Mouse (Mus musculus) E14TG2a.4 (cell line): Measurements from ENCODE around the gene Psg18.
A peak's percentile ranks its signal among the peaks of the same experiment; 100 is the strongest.
"Not testable (repeated sequence)": the region's sequence is repeated elsewhere in the genome, so short reads cannot be mapped to it uniquely, and the experiment has no call there.

Source experiments
- H3K27me3 ChIP-seq: 2 replicates; pipeline ENCODE4 v1.6.1; 2014; ENCODE audit warnings: low read length, control low read depth; ENCODE audit not compliant: insufficient read depth
- H3K36me3 ChIP-seq: 2 replicates; pipeline ENCODE4 v1.6.1; 2014; ENCODE audit warnings: low read length, control low read depth; ENCODE audit not compliant: insufficient read depth
- H3K4me1 ChIP-seq: replicated peaks from 2 replicates; pipeline ENCODE4 v1.6.1; 2014; ENCODE audit warnings: low read depth, low read length, control low read depth
- H3K4me3 ChIP-seq: replicated peaks from 2 replicates; pipeline ENCODE4 v1.5.1; 2014; ENCODE audit warnings: mild to moderate bottlenecking, low read length
- H3K9me3 ChIP-seq: 2 replicates; pipeline ENCODE4 v1.6.1; 2014; ENCODE audit warnings: low read length, control low read depth
- CTCF ChIP-seq: conservative IDR thresholded peaks from 2 replicates; pipeline ENCODE4 v1.5.1; 2014; ENCODE audit warnings: low read length
- NANOG ChIP-seq: IDR thresholded peaks from 2 replicates; pipeline ENCODE4 v1.6.1; 2014; ENCODE audit warnings: borderline replicate concordance, low read length, mixed read lengths
- POU5F1 ChIP-seq: IDR thresholded peaks from 2 replicates; pipeline ENCODE4 v1.6.1; 2014; ENCODE audit warnings: low read length, borderline replicate concordance

The Psg18 gene

DNA sequence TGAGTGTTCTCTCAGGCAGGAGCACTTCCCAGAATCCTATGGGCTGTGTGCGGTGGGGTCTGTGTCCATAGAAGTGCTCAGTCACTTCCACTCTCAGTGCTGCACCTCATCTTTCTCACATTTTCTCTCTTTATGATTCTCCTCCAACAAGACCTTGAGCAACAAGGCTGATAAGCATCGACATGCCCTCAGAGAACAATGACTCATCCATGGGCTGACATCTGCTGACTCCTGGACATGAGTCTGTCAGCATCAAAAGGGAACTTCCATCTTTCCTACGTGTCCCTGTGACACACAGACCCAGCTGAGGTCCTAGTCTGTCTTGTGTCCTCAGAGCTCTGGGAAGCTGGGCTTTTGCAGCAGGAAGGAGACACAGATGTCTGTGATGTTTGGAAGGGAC is at the start of gene Psg18:
Gene Psg18, minus strand, starts transcription at position 101 of the 400 bp plus-strand sequence.
- not testable (repeated sequence) for H3K36me3 ChIP-seq, H3K4me3 ChIP-seq, H3K27me3 ChIP-seq, H3K9me3 ChIP-seq, H3K4me1 ChIP-seq

DNA sequence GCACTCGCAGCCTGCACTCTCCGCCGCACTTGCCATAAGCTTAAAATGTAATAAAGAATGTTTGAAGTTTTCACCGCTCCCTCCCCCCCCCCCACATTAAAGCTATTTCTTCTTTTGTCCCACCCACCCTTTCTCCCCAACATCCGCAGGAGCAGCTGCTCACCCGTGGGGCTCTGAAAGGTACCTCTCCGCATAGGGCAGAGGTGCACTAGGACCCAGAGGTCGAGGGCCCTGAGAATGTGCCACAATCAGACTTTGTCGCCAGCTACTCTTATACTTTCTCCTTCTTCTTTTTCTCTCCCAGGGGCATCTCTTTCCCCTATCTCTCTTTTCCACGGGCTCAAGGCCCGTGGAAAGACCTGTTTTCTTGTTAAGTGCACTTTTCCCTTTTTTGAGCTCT is 48.6 kb upstream of the Psg18 start:
- Histone ChIP-seq H3K4me1 (no peaks in the 10 kb centered on the region), H3K9me3 (no peaks in the 10 kb centered on the region), H3K36me3 (no peaks in the 10 kb centered on the region), H3K4me3 (no peak overlapping the region), H3K27me3 (no peaks in the 10 kb centered on the region)
- no peak for TF ChIP-seq NANOG
- TF ChIP-seq CTCF, result no peak
- TF ChIP-seq POU5F1, result no peak

DNA sequence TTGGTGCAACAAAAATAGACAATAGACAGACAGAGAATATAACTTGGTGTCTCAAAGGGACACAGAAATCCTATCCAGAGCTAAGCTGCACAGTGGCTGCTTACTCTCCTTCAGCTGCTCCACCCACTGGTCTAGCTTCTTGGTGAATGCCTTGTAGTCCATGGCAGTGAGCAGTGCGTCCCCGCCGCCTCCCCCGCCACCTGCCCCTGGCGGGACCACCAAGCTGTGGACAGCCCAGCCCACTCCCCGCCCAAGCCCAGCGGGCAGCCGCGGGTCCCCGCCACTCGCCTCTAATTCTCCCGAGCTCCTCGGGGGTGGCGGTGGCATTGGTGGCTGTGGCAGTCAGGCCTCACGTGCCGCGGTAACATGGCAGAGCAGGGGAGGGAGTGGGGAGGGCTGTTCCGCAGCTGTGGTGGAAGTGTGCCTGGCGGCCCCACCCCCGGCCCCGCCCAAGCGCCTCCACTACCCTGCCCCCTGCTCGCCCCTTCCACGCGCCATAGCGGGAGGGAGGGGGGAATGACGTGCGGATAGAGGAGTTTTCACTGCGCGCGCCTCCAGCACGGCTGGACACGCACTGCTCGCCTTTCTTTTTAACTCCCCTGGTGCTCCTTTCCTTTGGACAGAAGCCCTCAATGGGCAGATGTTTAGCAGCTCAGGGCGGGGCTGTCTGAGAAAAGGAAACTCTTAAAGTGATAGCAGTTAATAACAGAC is 47.9 kb upstream of the Psg18 start:
- no peaks in the 10 kb centered on the region for H3K27me3 ChIP-seq
- H3K4me1 ChIP-seq, result no peaks in the 10 kb centered on the region
- H3K36me3 ChIP-seq, result no peaks in the 10 kb centered on the region
- TF ChIP-seq NANOG (no peak), CTCF (no peak), POU5F1 (no peak)
- no peaks in the 10 kb centered on the region for H3K9me3 ChIP-seq
- H3K4me3 ChIP-seq, result no peak overlapping the region

DNA sequence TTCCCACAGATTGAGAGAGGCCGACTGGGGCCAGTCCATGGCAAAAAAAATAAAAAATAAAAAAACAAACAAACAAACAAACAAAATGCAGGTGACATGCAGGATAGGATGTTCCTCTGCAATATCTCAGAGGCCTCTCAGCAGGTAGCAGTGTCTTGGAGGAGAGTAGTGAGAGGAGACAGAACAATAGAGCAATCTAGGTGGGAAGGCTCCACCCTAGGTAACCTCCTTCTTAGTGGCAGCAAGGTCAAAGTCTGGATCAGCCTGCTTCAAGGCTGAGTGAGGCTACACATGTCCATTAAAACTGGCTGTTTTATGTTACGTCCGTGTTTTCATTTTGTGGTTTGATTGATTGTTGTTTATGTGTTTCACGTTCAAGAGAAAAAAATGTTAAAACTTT is 36.7 kb upstream of the Psg18 start:
- H3K4me3 ChIP-seq, H3K4me1 ChIP-seq: not testable (repeated sequence)
- H3K9me3 ChIP-seq, result peaks cover 30% of the 10 kb centered on the region

DNA sequence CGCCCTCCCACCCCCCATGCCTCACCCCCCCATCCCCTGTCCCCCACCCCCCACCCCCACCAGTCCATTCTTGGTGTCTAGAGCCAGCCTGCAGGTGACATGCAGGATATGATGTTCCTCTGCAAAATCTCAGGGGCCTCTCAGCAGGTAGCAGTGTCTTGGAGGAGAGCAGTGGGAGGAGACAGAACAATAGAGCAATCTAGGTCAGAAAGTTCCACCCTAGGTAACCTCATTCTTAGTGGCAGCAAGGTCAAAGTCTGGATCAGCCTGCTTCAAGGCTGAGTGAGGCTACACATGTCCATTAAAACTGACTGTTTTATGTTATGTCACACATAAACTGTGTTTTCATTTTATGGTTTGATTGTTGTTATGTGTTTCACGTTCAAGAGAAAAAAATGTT is 23.5 kb upstream of the Psg18 start:
- TF ChIP-seq POU5F1 (no peak), CTCF (no peak), NANOG (no peak)
- H3K4me3 ChIP-seq, result no peak overlapping the region
- H3K4me1 ChIP-seq, result no peaks in the 10 kb centered on the region
- no peaks in the 10 kb centered on the region for H3K36me3 ChIP-seq
- H3K9me3 ChIP-seq, result peaks cover 63% of the 10 kb centered on the region
- H3K27me3 ChIP-seq, result no peaks in the 10 kb centered on the region

More for the DNA sequence above, 36.7 kb upstream of the Psg18 start:
- not testable (repeated sequence) for H3K27me3 ChIP-seq, H3K36me3 ChIP-seq

DNA sequence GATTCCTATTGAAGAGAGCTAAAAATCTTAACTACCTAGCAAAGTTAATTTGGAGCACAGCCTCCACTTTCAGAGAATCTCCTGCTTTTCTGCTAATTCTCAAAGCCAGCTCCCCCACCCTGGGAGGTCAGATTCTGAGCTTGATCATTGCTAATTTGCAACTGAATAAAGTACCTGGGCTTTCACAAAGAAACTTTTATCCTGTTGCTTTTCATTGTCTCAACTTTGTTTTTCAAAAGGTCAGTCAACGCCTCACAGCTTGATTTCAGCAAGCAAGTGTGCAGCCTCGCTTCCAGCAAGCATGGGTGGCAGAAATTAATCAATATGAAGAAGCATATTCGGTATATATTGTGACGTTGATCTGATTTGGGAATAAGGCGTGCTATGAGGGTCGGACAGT is 19.4 kb downstream of the Psg18 start:
- H3K36me3 ChIP-seq, H3K4me1 ChIP-seq, H3K4me3 ChIP-seq, H3K27me3 ChIP-seq: not testable (repeated sequence)
- TF ChIP-seq NANOG, result peak; percentile 63; the same call in 1 of the 2 replicates
- H3K9me3 ChIP-seq, result peaks cover 45% of the 10 kb centered on the region
